Mouse (Mus musculus) CH12.LX (cell line): ENCODE data around the gene Gjd3. TPM values are rescaled to one million over a fixed set of nuclear protein-coding genes. Genes with fewer than 3 reads are reported as not detected.

Experiments
- DNase-seq: peaks from one replicate; pipeline ENCODE4 v3.0.0-alpha.2; 2013; ENCODE audit errors: extremely low read depth
- H3K27ac ChIP-seq: 2 replicates; pipeline ENCODE4 v1.5.1; 2012; ENCODE audit warnings: low read depth, mild to moderate bottlenecking, control low read depth, moderate library complexity; ENCODE audit not compliant: insufficient read depth
- H3K27me3 ChIP-seq: replicated peaks from 2 replicates; pipeline ENCODE3; 2012; ENCODE audit warnings: inconsistent platforms
- H3K36me3 ChIP-seq, 2 experiments: replicated peaks in 1 of 2; 2 replicates each; pipeline versions ENCODE3 to v1.6.1; 2012; ENCODE audit warnings: inconsistent platforms in 1 of 2, low read length in 1 of 2, mild to moderate bottlenecking in 1 of 2, mixed read lengths in 1 of 2, moderate library complexity in 1 of 2; ENCODE audit not compliant: control insufficient read depth in 1 of 2, insufficient read depth in 1 of 2
- H3K4me1 ChIP-seq, 2 experiments: 2 replicates each; pipeline ENCODE4 v1.6.1; 2012; ENCODE audit warnings: inconsistent platforms in 1 of 2, moderate library complexity in 1 of 2; ENCODE audit not compliant: insufficient read depth in 2 of 2, control insufficient read depth in 1 of 2
- H3K4me2 ChIP-seq: 2 replicates; pipeline ENCODE4 v1.6.1; 2012; ENCODE audit warnings: low read depth, mild to moderate bottlenecking, control low read depth; ENCODE audit not compliant: poor library complexity, insufficient read depth, severe bottlenecking
- H3K4me3 ChIP-seq, 3 experiments: fragments of 150-350 bp in 1 of 3; sonication (generic) in 1 of 3; replicated peaks in 1 of 3; 2 replicates each; pipeline versions ENCODE3 to v1.5.1; 2011 to 2012; ENCODE audit warnings: low read depth in 2 of 3, low read length in 2 of 3, mild to moderate bottlenecking in 2 of 3, moderate library complexity in 2 of 3, control low read depth in 1 of 3, improper control_type of control experiment in 1 of 3, inconsistent platforms in 1 of 3, mixed read lengths in 1 of 3; ENCODE audit not compliant: poor library complexity in 1 of 3
- H3K79me2 ChIP-seq: replicated peaks from 2 replicates; pipeline ENCODE4 v1.6.1; 2012; ENCODE audit warnings: mild to moderate bottlenecking, moderate library complexity; ENCODE audit not compliant: control insufficient read depth, poor library complexity, insufficient read depth, severe bottlenecking; ENCODE audit errors: extremely low read depth
- H3K9ac ChIP-seq: 2 replicates; pipeline ENCODE4 v1.6.1; 2012; ENCODE audit warnings: low read depth, mild to moderate bottlenecking, control low read depth, moderate library complexity; ENCODE audit not compliant: insufficient read depth
- H3K9me3 ChIP-seq: replicated peaks from 2 replicates; pipeline ENCODE3; 2012; ENCODE audit warnings: low read length, inconsistent platforms, mixed read lengths
- BHLHE40 ChIP-seq: IDR thresholded peaks from 2 replicates; pipeline ENCODE4 v1.6.1; 2011; ENCODE audit warnings: mild to moderate bottlenecking, low read depth, low read length, improper control_type of control experiment
- CHD1 ChIP-seq: IDR thresholded peaks from 2 replicates; pipeline ENCODE4 v1.6.1; 2012; ENCODE audit warnings: low read depth, low read length, improper control_type of control experiment, inconsistent platforms
- CHD2 ChIP-seq: IDR thresholded peaks from 2 replicates; pipeline ENCODE4 v1.6.1; 2011; ENCODE audit warnings: low read length, improper control_type of control experiment
- CTCF ChIP-seq, 2 experiments: IDR thresholded peaks in 1 of 2; conservative IDR thresholded peaks in 1 of 2; 2 replicates each; pipeline ENCODE4 v1.5.1; 2011 to 2012; ENCODE audit warnings: low read depth in 2 of 2, low read length in 2 of 2, improper control_type of control experiment in 1 of 2, inconsistent platforms in 1 of 2, mild to moderate bottlenecking in 1 of 2, moderate library complexity in 1 of 2
- E2F4 ChIP-seq: IDR thresholded peaks from 2 replicates; pipeline ENCODE4 v1.6.1; 2011; ENCODE audit warnings: low read depth, low read length, improper control_type of control experiment; ENCODE audit not compliant: insufficient replicate concordance
- ELF1 ChIP-seq: IDR thresholded peaks from 2 replicates; pipeline ENCODE4 v1.6.1; 2014; ENCODE audit warnings: low read depth, mild to moderate bottlenecking, inconsistent platforms, low read length, improper control_type of control experiment
- ETS1 ChIP-seq: conservative IDR thresholded peaks from 2 replicates; pipeline ENCODE4 v1.6.1; 2012; ENCODE audit warnings: low read depth, mild to moderate bottlenecking, inconsistent platforms, low read length, improper control_type of control experiment, moderate library complexity
- GABPA ChIP-seq: IDR thresholded peaks from 2 replicates; pipeline ENCODE4 v1.6.1; 2012; ENCODE audit warnings: low read depth, low read length, improper control_type of control experiment, inconsistent platforms; ENCODE audit not compliant: insufficient replicate concordance
- HCFC1 ChIP-seq: IDR thresholded peaks from 2 replicates; pipeline ENCODE4 v1.6.1; 2012; ENCODE audit warnings: low read depth, mild to moderate bottlenecking, inconsistent platforms, low read length, improper control_type of control experiment
- IRF4 ChIP-seq: IDR thresholded peaks from 2 replicates; pipeline ENCODE4 v1.6.1; 2014; ENCODE audit warnings: low read depth, mild to moderate bottlenecking, inconsistent platforms, low read length, improper control_type of control experiment
- JUN ChIP-seq: IDR thresholded peaks from 2 replicates; pipeline ENCODE4 v1.6.1; 2011; ENCODE audit warnings: low read depth, mild to moderate bottlenecking, low read length, improper control_type of control experiment, moderate library complexity; ENCODE audit not compliant: insufficient read depth
- JUND ChIP-seq: conservative IDR thresholded peaks from 2 replicates; pipeline ENCODE4 v1.6.1; 2011; ENCODE audit warnings: low read depth, low read length, improper control_type of control experiment
- KAT2A ChIP-seq: IDR thresholded peaks from 2 replicates; pipeline ENCODE4 v1.6.1; 2012; ENCODE audit warnings: low read length, improper control_type of control experiment, inconsistent platforms; ENCODE audit not compliant: insufficient replicate concordance
- MAFK ChIP-seq: IDR thresholded peaks from 2 replicates; pipeline ENCODE4 v1.6.1; 2011; ENCODE audit warnings: low read length, improper control_type of control experiment; ENCODE audit not compliant: insufficient replicate concordance
- MAX ChIP-seq: IDR thresholded peaks from 2 replicates; pipeline ENCODE4 v1.6.1; 2011; ENCODE audit warnings: low read length, improper control_type of control experiment
- MAZ ChIP-seq: IDR thresholded peaks from 2 replicates; pipeline ENCODE4 v1.6.1; 2012; ENCODE audit warnings: low read depth, mild to moderate bottlenecking, inconsistent platforms, low read length, improper control_type of control experiment, moderate library complexity
- MXI1 ChIP-seq: IDR thresholded peaks from 2 replicates; pipeline ENCODE4 v1.6.1; 2011; ENCODE audit warnings: mild to moderate bottlenecking, low read depth, low read length, improper control_type of control experiment
- MYC ChIP-seq: IDR thresholded peaks from 2 replicates; pipeline ENCODE4 v1.6.1; 2011; ENCODE audit warnings: low read depth, mild to moderate bottlenecking, improper control_type of control experiment, low read length
- NRF1 ChIP-seq: IDR thresholded peaks from 2 replicates; pipeline ENCODE4 v1.6.1; 2014; ENCODE audit warnings: low read depth, mild to moderate bottlenecking, inconsistent platforms, low read length, improper control_type of control experiment, moderate library complexity
- PAX5 ChIP-seq: IDR thresholded peaks from 2 replicates; pipeline ENCODE4 v1.6.1; 2012; ENCODE audit warnings: low read length, inconsistent platforms, mixed read lengths
- POLR2A ChIP-seq: IDR thresholded peaks from 2 replicates; pipeline ENCODE4 v1.6.1; 2011; ENCODE audit warnings: low read depth, mild to moderate bottlenecking, improper control_type of control experiment, low read length
- RAD21 ChIP-seq: IDR thresholded peaks from 2 replicates; pipeline ENCODE4 v1.6.1; 2011; ENCODE audit warnings: low read depth, mild to moderate bottlenecking, low read length, improper control_type of control experiment, moderate library complexity
- SIN3A ChIP-seq: IDR thresholded peaks from 2 replicates; pipeline ENCODE4 v1.6.1; 2012; ENCODE audit warnings: low read length, improper control_type of control experiment, inconsistent platforms
- TBP ChIP-seq: conservative IDR thresholded peaks from 2 replicates; pipeline ENCODE4 v1.6.1; 2011; ENCODE audit warnings: low read depth, low read length, improper control_type of control experiment
- UBTF ChIP-seq: IDR thresholded peaks from 2 replicates; pipeline ENCODE4 v1.6.1; 2012; ENCODE audit warnings: low read depth, mild to moderate bottlenecking, inconsistent platforms, low read length, improper control_type of control experiment, moderate library complexity
- USF1 ChIP-seq: IDR thresholded peaks from 2 replicates; pipeline ENCODE4 v1.6.1; 2014; ENCODE audit warnings: low read depth, mild to moderate bottlenecking, inconsistent platforms, low read length, improper control_type of control experiment
- USF2 ChIP-seq: conservative IDR thresholded peaks from 2 replicates; pipeline ENCODE4 v1.6.1; 2011; ENCODE audit warnings: low read depth, low read length, improper control_type of control experiment
- ZC3H11A ChIP-seq: IDR thresholded peaks from 2 replicates; pipeline ENCODE4 v1.6.1; 2012; ENCODE audit warnings: low read depth, mild to moderate bottlenecking, inconsistent platforms, low read length, improper control_type of control experiment
- ZMIZ1 ChIP-seq: IDR thresholded peaks from 2 replicates; pipeline ENCODE4 v1.6.1; 2012; ENCODE audit warnings: low read depth, mild to moderate bottlenecking, inconsistent platforms, low read length, improper control_type of control experiment
- dilution Hi-C: fragments of 300-500 bp; cut with MboI; formaldehyde crosslinking; loops from 2 replicates; pipeline ENCODE4 v1.14.3; 2020; ENCODE audit warnings: low sequenced_read_pairs; ENCODE audit not compliant: extremely low pct_unique_long_range_greater_than_20kb, extremely low pct_ligation_motif_present
- in situ Hi-C: fragments of 300-500 bp; cut with MboI; formaldehyde crosslinking; loops from 3 replicates; pipeline ENCODE4 v1.14.3; 2019; ENCODE audit warnings: low sequenced_read_pairs, low pct_ligation_motif_present, low pct_unique_long_range_greater_than_20kb, mixed read lengths
- polyA plus RNA-seq: library from polyadenylated mRNA; unstranded; fragments of >175 nt; gene quantifications from 2 replicates; pipeline ENCODE4 v1.2.1, GENCODE M21; 2012; ENCODE audit warnings: low read depth; ENCODE audit not compliant: insufficient read length
- total RNA-seq, 2 experiments: library from RNA; depleted of rRNA; stranded (reverse); fragments of 300-350 nt in 1 of 2; fragments of >200 nt in 1 of 2; gene quantifications; 2 replicates each; pipeline ENCODE4 v1.2.3; 2012 to 2014

Gjd3 gene
- total and polyA plus RNA-seq, 3 experiments = 0.47 TPM; not detected in 2

DNA sequence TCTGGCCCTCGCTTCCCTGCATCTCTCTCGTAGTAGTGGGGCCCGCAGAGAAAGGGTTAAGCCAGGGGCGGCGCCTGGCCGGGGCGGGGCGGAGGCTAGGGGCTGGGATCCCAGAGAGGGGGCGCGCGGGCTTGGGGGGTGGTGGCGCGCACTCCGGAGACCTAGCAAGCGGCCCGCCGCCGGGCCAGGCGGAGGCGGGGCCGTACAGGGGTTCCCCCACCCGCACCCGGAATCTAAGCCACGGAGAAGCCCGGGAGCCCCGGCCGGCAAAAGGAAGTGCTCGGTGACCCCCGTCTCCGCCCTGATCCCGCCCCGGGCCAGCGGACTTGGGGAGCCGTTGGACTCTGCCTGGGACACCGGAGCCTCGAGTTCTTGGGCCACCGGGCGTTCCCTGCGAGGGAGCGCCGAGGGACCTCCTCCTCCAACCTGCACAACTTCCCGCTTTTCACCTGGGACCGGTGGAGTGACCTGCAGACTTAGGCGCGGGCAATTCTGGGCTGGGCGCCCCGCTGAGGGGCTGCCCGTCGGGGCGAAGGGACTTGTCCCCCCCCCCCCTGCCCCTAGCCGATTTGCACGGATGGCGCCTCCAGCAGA lies 22.4 kb downstream of the Gjd3 start:
- TF ChIP-seq CTCF (conservative IDR thresholded peaks at IDR 0.05 in 1 of 2, IDR thresholded peaks at IDR 0.05 in 1 of 2; ENCODE audit: low read depth in 2 of 2, low read length in 2 of 2) = no peak
- no peak for TF ChIP-seq UBTF
- no peak for TF ChIP-seq MAZ
- TF ChIP-seq JUND = no peak
- no peak for TF ChIP-seq MXI1
- no peak for TF ChIP-seq POLR2A
- no peak for TF ChIP-seq BHLHE40
- no peak for TF ChIP-seq CHD2
- no peak for TF ChIP-seq RAD21
- H3K36me3 ChIP-seq = peaks cover 10 to 38% of the 10 kb centered on the region in 2 experiments
- no peaks in the 10 kb centered on the region for H3K9me3 ChIP-seq
- H3K4me3 ChIP-seq = peak overlapping the region in 1 of 3 experiments; percentile 54
- dilution Hi-C loops (no loop called here), in situ Hi-C loops (no loop called here)
- peak overlapping the region; percentile 59 for H3K4me2 ChIP-seq
- no peak overlapping the region for H3K9ac ChIP-seq
- no peaks in the 10 kb centered on the region for H3K27me3 ChIP-seq
- DNase-seq = no peak
- H3K4me1 ChIP-seq = peaks cover 34 to 58% of the 10 kb centered on the region in 2 experiments
- 0 out of 2 replicates have a peak, but pooled peaks cover 3% of the 10 kb centered on the region for H3K79me2 ChIP-seq
- H3K27ac ChIP-seq = no peak overlapping the region

DNA sequence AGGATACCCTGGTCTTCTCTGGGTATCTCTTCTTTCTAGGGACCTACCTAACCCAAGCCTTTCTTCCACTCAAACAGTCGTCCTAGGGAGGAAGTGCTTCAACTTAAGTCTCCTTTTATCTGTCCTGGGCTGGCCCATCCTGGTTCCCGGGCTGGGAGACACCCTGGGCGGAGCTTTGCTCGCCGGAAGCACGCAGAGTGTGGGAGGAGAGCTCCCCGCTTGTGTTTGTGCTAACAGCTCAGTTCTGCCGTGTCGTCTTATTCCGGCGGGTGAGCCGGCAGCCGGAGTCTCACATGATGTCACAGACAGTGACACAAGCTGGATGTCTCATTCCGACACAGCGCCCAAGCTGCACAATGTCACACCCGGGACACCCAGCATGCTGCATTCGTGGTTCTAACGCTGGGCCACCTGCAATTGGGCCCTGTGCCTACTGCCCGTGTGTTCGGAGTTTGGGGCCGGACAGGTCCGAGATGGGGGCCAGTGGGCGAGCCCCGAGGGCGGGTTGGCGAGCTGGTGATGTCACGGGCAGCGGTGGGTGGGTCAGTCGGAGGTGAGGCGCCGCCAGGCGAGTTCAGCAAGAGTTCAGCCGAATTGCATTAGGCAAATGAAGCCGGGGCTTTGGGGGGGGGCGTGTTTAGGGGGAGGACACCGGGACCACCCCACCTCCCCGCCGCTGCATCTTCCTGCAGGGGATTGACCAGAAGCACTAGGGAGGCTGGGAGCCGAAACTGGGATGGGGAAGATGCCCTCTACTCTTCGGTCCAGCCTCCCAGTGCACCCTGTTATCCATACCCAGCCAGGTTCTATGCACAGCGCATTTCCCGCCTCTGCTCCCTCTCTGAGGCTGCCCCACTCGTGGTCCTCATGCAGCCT lies 23.1 kb downstream of the Gjd3 start:
- Histone ChIP-seq H3K36me3 (peaks cover 10 to 38% of the 10 kb centered on the region in 2 experiments), H3K79me2 (0 out of 2 replicates have a peak, but pooled peaks cover 3% of the 10 kb centered on the region), H3K27me3 (no peaks in the 10 kb centered on the region), H3K9me3 (no peaks in the 10 kb centered on the region), H3K27ac (peak overlapping the region; percentile 3; the same call in 1 of the 2 replicates), H3K4me1 (peaks cover 33 to 58% of the 10 kb centered on the region in 2 experiments), H3K4me3 (peak overlapping the region; percentile 24 to 54 (median 25)), H3K4me2 (peak overlapping the region; percentile 59), H3K9ac (peak overlapping the region; percentile 10; the same call in 1 of the 2 replicates)
- in situ Hi-C loops = no loop called here
- dilution Hi-C loops = no loop called here
- TF ChIP-seq USF2 (no peak), MAZ (no peak), SIN3A (peak; percentile 68; the same call in 1 of the 2 replicates), CHD1 (no peak), GABPA (no peak), IRF4 (no peak), MAFK (no peak), POLR2A (peak; percentile 44; the same call in 1 of the 2 replicates), JUND (no peak), ELF1 (no peak; the same call in 1 of the 2 replicates), ZC3H11A (no peak), MYC (no peak), MXI1 (peak; percentile 48; the same call in 1 of the 2 replicates), E2F4 (no peak), MAX (peak; percentile 31; the same call in 1 of the 2 replicates), USF1 (no peak), BHLHE40 (peak; percentile 64), KAT2A (no peak), HCFC1 (peak; percentile 52), ZMIZ1 (no peak), NRF1 (no peak), JUN (no peak), TBP (0 out of 2 replicates have a peak, but pooled peaks have one; percentile 53), PAX5 (no peak), ETS1 (peak; percentile 71)
- TF ChIP-seq, all 38 proteins: peak for 8
- peak; percentile 51 for DNase-seq
